Mouse (Mus musculus) ES-CJ7 (cell line): Measurements from ENCODE around the gene Dapk2.

Experiments
- DNase-seq: peaks from one replicate; pipeline ENCODE4 v3.0.0; 2011; ENCODE audit warnings: low read depth, low spot score

The Dapk2 gene

GRCm38 (mm10) chr9:66307341-66307740 is 149.3 kb downstream of the Dapk2 start:
- DNase-seq: peak; percentile 67

- DNase-seq: no peak
Measured at GRCm38 (mm10) chr9:66308741-66309140, 150.7 kb downstream of the Dapk2 start.

GRCm38 (mm10) chr9:66311458-66311857 is 153.4 kb downstream of the Dapk2 start:
- DNase-seq: no peak

- DNase-seq: no peak
Measured at GRCm38 (mm10) chr9:66316603-66317002, 158.6 kb downstream of the Dapk2 start.
